Mouse (Mus musculus): ENCODE measurements around the gene Dgki. TPM values are rescaled to one million over a fixed set of nuclear protein-coding genes. Genes with fewer than 3 reads are reported as not detected.
A peak's percentile ranks its signal among the peaks of the same experiment; 100 is the strongest.

Gene Dgki
- polyA plus RNA-seq, 1 experiment from 2014 or later: 9.6 TPM

DNA sequence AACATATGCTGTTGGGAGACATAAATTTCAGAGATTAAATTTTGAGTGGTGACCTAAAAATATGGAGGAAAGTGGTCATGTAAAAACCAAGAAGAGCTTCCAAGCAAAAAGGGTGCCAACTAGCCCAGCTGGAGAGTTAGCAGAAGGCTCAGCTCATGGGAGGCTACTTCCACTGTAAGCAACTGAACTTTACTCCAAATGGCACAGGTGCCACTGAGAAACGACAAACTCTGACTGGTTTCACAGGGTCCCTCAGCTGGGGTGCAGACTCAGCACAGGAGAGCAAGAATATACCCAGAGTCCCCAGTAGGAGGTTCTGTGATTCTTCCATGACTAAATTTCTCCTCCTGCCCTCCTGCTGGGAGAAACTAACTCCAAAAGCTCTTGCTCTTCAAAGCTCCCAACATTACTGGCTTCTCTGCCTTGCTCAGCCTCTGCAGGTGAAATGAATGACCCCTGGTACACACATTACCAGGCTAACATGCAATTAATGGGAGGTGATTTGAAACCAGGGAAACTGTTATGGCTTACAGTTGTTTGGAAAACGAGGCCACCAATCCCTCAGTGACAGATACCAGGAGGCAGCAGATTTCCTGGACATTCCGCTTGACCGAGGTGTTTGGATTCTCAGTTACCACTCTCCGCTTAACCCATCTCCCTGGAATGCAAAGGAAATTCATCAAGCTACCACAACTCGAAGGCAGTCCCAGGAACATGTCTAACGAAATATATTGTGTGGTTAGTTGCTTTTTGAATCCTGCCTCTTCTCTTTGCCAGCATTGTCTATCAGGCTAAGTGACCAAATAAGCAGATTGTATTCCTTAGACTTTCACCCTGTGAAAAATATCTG, 487.1 kb downstream of the Dgki start:
- no peak overlapping the region for H3K4me2 ChIP-seq (replicated peaks)
- H3K4me3 ChIP-seq (replicated peaks; ENCODE audit: low read length): no peak overlapping the region
- WGBS: 79% methylated on average over 7 of the region's 7 CpGs
- peaks cover 20% of the 10 kb centered on the region; the same call in 1 of the 2 replicates for H3K4me1 ChIP-seq (replicated peaks; ENCODE audit: control insufficient read depth, insufficient read depth, low read length)
- no peak overlapping the region for H3K9ac ChIP-seq
- ATAC-seq (ENCODE audit: low FRiP score) (no peak), DNase-seq (ENCODE audit: low spot score) (no peak)
- no peaks in the 10 kb centered on the region for H3K27me3 ChIP-seq (ENCODE audit: control insufficient read depth, insufficient read depth, low read length)
- H3K36me3 ChIP-seq (replicated peaks; ENCODE audit: control insufficient read depth, insufficient read depth): no peaks in the 10 kb centered on the region
- H3K27ac ChIP-seq: no peak overlapping the region
- H3K9me3 ChIP-seq (ENCODE audit: control insufficient read depth, low read length): no peaks in the 10 kb centered on the region

DNA sequence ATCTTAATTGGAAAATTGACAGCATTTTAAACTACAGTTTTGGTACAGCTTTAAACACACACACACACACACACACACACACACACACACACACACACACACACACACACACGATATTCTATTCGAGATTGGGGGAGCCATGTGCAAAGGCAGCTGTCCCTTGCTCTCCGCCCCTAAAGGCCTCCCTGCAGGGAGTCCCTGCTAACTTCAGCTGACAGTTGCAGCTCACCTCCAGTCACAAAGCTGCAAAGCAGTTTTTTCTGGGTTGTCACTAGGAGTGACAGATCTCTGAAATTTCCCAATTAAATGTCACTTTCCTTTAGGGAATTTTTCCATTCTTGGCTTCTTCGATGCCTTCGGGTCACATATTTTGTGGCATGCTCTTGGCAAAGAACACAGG, 489.5 kb downstream of the Dgki start:
- peaks cover 30% of the 10 kb centered on the region for H3K4me1 ChIP-seq (replicated peaks; ENCODE audit: control insufficient read depth, insufficient read depth, low read length)

DNA sequence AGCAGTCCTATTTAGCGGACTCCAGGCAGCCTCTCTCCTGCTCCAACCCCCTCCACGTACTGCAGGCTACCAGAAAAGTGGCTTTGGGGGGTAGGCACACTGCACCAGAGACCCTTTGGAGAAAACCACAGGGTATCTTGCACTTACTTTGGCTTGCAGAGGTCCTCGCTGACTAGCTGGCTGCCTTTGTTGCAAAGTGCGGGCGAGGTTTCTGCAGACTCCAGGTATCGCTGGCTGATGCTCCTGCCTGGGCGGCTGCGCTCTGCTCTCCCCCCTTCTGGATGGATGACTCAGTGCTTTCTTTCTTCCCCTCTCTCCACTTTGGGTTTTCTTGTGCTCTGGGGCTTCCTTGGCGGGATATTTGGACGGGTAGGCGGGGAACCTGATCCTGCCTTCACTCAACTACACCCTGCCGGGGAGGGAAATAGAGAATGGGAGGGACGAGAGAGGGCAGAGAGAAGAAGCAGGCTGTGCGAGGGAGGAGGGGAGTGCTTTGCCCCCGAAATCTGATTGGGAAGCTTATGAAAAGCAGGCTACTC, 490.2 kb downstream of the Dgki start, which contains the start of gene Ptn:
TSS of gene Ptn (minus strand) at position 474 of the 539 bp plus-strand sequence.
- under 1% methylated on average over 15 of the region's 15 CpGs for WGBS
- peak within 1 kb of the TSS; percentile 92 for H3K27ac ChIP-seq
- H3K4me1 ChIP-seq (replicated peaks; ENCODE audit: control insufficient read depth, insufficient read depth, low read length): peaks cover 32% of the 10 kb centered on the region
- H3K9me3 ChIP-seq (ENCODE audit: control insufficient read depth, low read length): no peaks in the 10 kb centered on the region
- H3K9ac ChIP-seq: peak within 1 kb of the TSS; percentile 81
- peak within 1 kb of the TSS; percentile 63 for H3K4me3 ChIP-seq (replicated peaks; ENCODE audit: low read length)
- H3K36me3 ChIP-seq (replicated peaks; ENCODE audit: control insufficient read depth, insufficient read depth): peaks cover 8% of the 10 kb centered on the region; the same call in 1 of the 2 replicates
- peak; percentile 85 for ATAC-seq (ENCODE audit: low FRiP score)
- peak; percentile 61 for DNase-seq (ENCODE audit: low spot score)
- no peaks in the 10 kb centered on the region for H3K27me3 ChIP-seq (ENCODE audit: control insufficient read depth, insufficient read depth, low read length)
- H3K4me2 ChIP-seq (replicated peaks): peak within 1 kb of the TSS; percentile 70

More for the DNA sequence above, 489.5 kb downstream of the Dgki start:
- DNase-seq (ENCODE audit: low spot score) (no peak), ATAC-seq (ENCODE audit: low FRiP score) (peak; percentile 32; the same call in 1 of the 2 replicates)
- Histone ChIP-seq H3K9ac (peak overlapping the region; percentile 81), H3K9me3 (ENCODE audit: control insufficient read depth, low read length) (no peaks in the 10 kb centered on the region), H3K4me2 (replicated peaks) (peak overlapping the region; percentile 70), H3K27me3 (ENCODE audit: control insufficient read depth, insufficient read depth, low read length) (no peaks in the 10 kb centered on the region), H3K4me3 (replicated peaks; ENCODE audit: low read length) (peak overlapping the region; percentile 63), H3K36me3 (replicated peaks; ENCODE audit: control insufficient read depth, insufficient read depth) (peaks cover 8% of the 10 kb centered on the region; the same call in 1 of the 2 replicates), H3K27ac (peak overlapping the region; percentile 92)
- 8% methylated on average over 5 of the region's 5 CpGs for WGBS

DNA sequence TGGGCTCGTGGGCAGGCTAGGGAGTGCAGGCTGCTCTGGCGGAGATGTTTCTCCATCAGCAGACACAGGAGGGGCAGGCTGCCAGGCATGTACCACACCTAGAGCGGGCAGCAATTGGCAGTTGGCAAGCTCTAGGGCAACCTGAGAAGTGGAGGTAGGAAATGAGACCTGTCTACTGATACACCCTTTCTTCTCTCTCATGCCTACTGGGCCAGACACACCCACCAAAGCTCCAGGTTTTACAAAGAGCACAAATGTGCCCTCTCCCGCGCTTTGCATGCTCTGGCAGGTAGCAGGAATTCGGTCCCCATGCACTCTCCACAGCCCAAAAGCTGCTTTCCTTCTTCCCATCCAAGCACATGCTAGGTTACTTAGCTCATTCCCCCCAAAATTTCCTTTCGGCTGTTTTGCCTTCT, 490.7 kb downstream of the Dgki start:
- H3K4me2 ChIP-seq (replicated peaks): peak overlapping the region; percentile 70
- H3K4me1 ChIP-seq (replicated peaks; ENCODE audit: control insufficient read depth, insufficient read depth, low read length): peaks cover 35% of the 10 kb centered on the region
- WGBS: under 1% methylated on average over 7 of the region's 7 CpGs
- H3K9ac ChIP-seq: peak overlapping the region; percentile 81
- H3K9me3 ChIP-seq (ENCODE audit: control insufficient read depth, low read length): no peaks in the 10 kb centered on the region
- no peak for DNase-seq (ENCODE audit: low spot score)
- peak; percentile 48 for ATAC-seq (ENCODE audit: low FRiP score)
- peak overlapping the region; percentile 63 for H3K4me3 ChIP-seq (replicated peaks; ENCODE audit: low read length)
- peak overlapping the region; percentile 92 for H3K27ac ChIP-seq
- no peaks in the 10 kb centered on the region for H3K27me3 ChIP-seq (ENCODE audit: control insufficient read depth, insufficient read depth, low read length)
- H3K36me3 ChIP-seq (replicated peaks; ENCODE audit: control insufficient read depth, insufficient read depth): peaks cover 8% of the 10 kb centered on the region; the same call in 1 of the 2 replicates

DNA sequence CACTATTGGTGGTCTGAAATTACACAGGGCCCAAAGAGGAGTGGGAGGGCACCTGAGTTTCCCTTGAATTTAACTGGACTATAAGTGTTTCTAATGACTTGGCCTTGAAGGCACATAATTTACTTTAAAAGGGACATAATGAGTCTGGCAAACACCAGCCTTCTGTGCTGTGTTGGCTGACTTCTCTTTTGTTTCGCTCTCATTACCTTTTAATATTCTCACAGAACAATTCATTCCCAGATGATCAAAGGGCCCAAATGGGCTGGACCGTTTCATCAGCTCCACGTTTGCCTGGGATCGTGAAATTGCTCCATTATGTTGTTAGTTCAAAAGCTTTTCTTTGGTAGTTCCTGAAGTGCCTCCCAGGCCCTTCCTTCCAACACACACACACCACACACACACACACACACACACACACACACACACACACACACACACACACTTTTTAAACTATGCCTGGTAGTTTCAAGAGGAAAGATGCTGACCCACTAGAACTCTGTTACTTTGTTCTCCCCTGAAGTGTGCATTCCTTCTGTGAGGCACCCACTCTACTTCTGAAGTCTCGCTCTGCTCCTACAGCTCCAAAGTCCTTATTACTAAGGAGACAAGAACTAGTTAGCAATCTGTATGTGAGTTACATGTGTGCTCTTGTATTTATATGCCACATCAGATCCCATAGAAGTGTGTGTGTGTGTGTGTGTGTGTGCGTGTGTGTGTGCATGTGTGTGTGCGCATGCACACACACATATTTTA, 491.5 kb downstream of the Dgki start:
- Histone ChIP-seq H3K36me3 (replicated peaks; ENCODE audit: control insufficient read depth, insufficient read depth) (peaks cover 8% of the 10 kb centered on the region; the same call in 1 of the 2 replicates), H3K27me3 (ENCODE audit: control insufficient read depth, insufficient read depth, low read length) (no peaks in the 10 kb centered on the region), H3K4me3 (replicated peaks; ENCODE audit: low read length) (peak overlapping the region; percentile 63), H3K9me3 (ENCODE audit: control insufficient read depth, low read length) (no peaks in the 10 kb centered on the region), H3K27ac (peak overlapping the region; percentile 92), H3K4me2 (replicated peaks) (peak overlapping the region; percentile 70), H3K4me1 (replicated peaks; ENCODE audit: control insufficient read depth, insufficient read depth, low read length) (peaks cover 35% of the 10 kb centered on the region), H3K9ac (peak overlapping the region; percentile 81)
- ATAC-seq (ENCODE audit: low FRiP score): no peak
- no peak for DNase-seq (ENCODE audit: low spot score)
- WGBS: 16% methylated on average over 7 of the region's 7 CpGs

DNA sequence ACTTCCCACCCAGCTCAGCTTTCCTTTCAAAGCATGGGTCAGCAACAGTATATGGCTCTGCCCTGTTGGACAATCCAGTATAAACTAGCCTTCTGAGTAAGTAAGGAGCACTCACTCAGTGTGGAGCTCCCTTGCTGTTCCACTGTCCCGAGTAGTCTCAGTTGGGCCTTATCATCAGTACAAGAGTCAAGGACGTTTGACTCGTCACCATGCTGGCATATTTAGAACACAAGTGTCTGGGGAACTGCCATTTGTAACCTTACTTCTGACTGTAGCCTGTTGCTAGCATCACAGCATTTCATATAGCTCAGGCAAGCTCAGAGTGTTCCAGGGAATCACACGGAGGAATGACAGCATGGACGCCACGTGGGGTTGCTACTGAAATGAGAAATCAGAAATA, 493.1 kb downstream of the Dgki start:
- ATAC-seq (ENCODE audit: low FRiP score): no peak
- DNase-seq (ENCODE audit: low spot score): no peak
- Histone ChIP-seq H3K27ac (no peak overlapping the region), H3K9ac (peak overlapping the region; percentile 11; the same call in 1 of the 2 replicates), H3K36me3 (replicated peaks; ENCODE audit: control insufficient read depth, insufficient read depth) (peaks cover 11% of the 10 kb centered on the region; the same call in 1 of the 2 replicates), H3K4me3 (replicated peaks; ENCODE audit: low read length) (peak overlapping the region; percentile 63), H3K4me1 (replicated peaks; ENCODE audit: control insufficient read depth, insufficient read depth, low read length) (peaks cover 35% of the 10 kb centered on the region), H3K4me2 (replicated peaks) (peak overlapping the region; percentile 70), H3K27me3 (ENCODE audit: control insufficient read depth, insufficient read depth, low read length) (no peaks in the 10 kb centered on the region), H3K9me3 (ENCODE audit: control insufficient read depth, low read length) (no peaks in the 10 kb centered on the region)
- 76% methylated on average over 6 of the region's 6 CpGs for WGBS

DNA sequence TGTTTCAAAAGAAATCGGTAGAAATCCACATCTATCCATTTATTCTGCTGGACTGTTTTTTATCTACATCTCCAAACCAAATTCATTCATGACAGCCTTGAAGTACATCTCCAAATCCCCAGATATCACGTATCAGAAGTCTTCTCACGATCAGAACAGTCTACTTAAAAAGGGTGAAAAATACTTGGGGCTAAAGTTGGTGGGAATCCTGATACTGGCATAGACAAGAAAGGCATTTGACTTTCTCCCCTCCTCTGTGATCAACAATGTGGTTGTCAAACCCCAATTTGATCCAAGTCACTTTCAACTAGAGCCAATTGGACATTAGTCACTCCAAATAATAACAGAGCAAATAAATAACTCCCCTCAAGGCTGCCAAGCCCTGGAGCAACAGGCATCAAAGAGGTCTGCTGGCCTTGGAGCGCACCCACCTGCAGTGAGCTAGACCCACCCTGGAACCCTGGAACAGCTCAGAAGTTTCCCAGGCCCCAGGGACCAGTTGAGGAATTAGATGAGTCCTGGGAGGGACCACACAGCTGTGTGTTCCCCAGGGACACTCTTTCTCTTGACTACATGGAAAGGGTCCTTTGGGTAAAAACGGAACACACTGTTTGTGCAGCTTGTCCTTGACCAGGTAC, 499.6 kb downstream of the Dgki start:
- DNase-seq (ENCODE audit: low spot score) (no peak), ATAC-seq (ENCODE audit: low FRiP score) (peak; percentile 62; the same call in 1 of the 2 replicates)
- Histone ChIP-seq H3K27ac (peak overlapping the region; percentile 47; the same call in 1 of the 2 replicates), H3K36me3 (replicated peaks; ENCODE audit: control insufficient read depth, insufficient read depth) (0 out of 2 replicates have a peak, but pooled peaks cover 9% of the 10 kb centered on the region), H3K27me3 (ENCODE audit: control insufficient read depth, insufficient read depth, low read length) (no peaks in the 10 kb centered on the region), H3K9me3 (ENCODE audit: control insufficient read depth, low read length) (no peaks in the 10 kb centered on the region), H3K4me1 (replicated peaks; ENCODE audit: control insufficient read depth, insufficient read depth, low read length) (peaks cover 16% of the 10 kb centered on the region), H3K9ac (no peak overlapping the region), H3K4me2 (replicated peaks) (peak overlapping the region; percentile 16), H3K4me3 (replicated peaks; ENCODE audit: low read length) (no peak overlapping the region)
- 62% methylated on average over 5 of the region's 5 CpGs for WGBS

DNA sequence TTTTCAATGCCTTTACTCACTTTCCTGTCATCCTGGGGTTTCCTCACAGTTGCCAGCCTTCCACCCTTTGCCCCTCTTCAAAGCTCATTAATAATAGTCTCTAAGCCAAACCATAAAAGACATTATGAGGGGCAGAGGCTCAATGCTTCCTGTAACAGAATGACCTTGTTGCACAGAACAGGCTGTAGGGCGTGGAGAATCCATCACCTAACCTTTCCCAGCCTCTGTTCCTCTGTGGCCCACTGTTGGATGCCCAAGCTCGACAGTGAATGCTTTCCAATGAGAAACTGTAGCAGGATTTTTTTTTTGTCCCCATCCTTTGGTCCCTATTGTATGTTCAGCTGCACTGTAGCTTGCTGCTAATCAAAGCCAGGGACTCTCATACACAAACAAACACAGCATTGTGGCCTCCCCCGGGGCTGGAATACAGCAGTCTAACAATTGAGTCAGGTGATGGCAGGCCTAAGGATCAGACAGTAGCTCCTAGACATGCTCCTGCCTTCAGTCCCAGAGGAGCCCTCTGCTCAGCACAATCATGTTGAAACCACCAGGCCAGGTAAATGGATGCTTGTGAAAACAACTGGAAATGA, 502.8 kb downstream of the Dgki start:
- no peak overlapping the region for H3K4me3 ChIP-seq (replicated peaks; ENCODE audit: low read length)
- ATAC-seq (ENCODE audit: low FRiP score) (peak; percentile 44; the same call in 1 of the 2 replicates), DNase-seq (ENCODE audit: low spot score) (no peak)
- H3K27ac ChIP-seq: peak overlapping the region; percentile 70
- H3K9me3 ChIP-seq (ENCODE audit: control insufficient read depth, low read length): no peaks in the 10 kb centered on the region
- H3K9ac ChIP-seq: no peak overlapping the region
- no peaks in the 10 kb centered on the region for H3K27me3 ChIP-seq (ENCODE audit: control insufficient read depth, insufficient read depth, low read length)
- H3K4me1 ChIP-seq (replicated peaks; ENCODE audit: control insufficient read depth, insufficient read depth, low read length): peaks cover 12% of the 10 kb centered on the region
- 0 out of 2 replicates have a peak, but pooled peaks cover 6% of the 10 kb centered on the region for H3K36me3 ChIP-seq (replicated peaks; ENCODE audit: control insufficient read depth, insufficient read depth)
- no peak overlapping the region for H3K4me2 ChIP-seq (replicated peaks)
- 15% methylated on average over 3 of the region's 3 CpGs for WGBS
